Mouse (Mus musculus) ES-E14 (cell line): Measurements from ENCODE around the gene S100a16.

Experiments
- CHD2 ChIP-seq: IDR thresholded peaks from 2 replicates; pipeline ENCODE4 v1.6.1; 2014; ENCODE audit warnings: mild to moderate bottlenecking, low read depth, low read length, inconsistent platforms
- MAFK ChIP-seq: IDR thresholded peaks from 2 replicates; pipeline ENCODE4 v1.6.1; 2014; ENCODE audit warnings: mild to moderate bottlenecking, low read depth, low read length, inconsistent platforms; ENCODE audit not compliant: insufficient read depth
- ZC3H11A ChIP-seq: IDR thresholded peaks from 2 replicates; pipeline ENCODE4 v1.6.1; 2012; ENCODE audit warnings: low read depth, mild to moderate bottlenecking, inconsistent platforms, low read length, borderline replicate concordance

- no peak for TF ChIP-seq ZC3H11A
- TF ChIP-seq MAFK = no peak
- TF ChIP-seq CHD2 = no peak
Observed at GRCm38 (mm10) chr3:90503444-90503843, 33.6 kb upstream of the S100a16 start.
